ENCODE assay signal across 34 mouse cellular contexts in the genomic region with DNA sequence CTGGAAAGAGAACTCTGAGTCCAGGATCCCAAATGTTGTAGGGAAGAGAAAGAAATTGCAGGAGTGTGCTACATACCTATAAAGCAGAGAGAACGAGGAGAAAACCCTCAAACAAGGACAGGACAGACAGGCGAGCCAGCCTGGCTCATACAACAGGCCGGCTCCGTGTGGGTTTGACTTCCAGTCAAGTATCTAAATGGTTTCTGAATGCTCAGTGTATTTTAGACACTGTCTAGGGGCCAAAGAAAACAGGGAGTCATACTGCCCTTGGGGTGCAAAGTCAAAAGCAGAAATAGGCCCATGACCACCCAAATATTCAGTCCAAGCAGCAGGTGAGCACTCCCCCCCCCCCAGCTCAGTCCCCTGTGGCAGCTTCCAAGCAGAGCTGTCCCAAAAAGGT. TPM values are rescaled to one million over a fixed set of nuclear protein-coding genes. Genes with fewer than 3 reads are reported as not detected.
"Had no signal": no experiment of that assay in that cellular context is flagged by ENCODE, and none has a peak within 500 bp of the region (broad histone marks: within the 10 kb centered on the region; RNA-seq: fewer than 3 reads in every experiment).

No protein-coding gene starts in this region.

- H3K4me3 ChIP-seq: embryonic facial prominence, embryonic 10.5 days; embryonic facial prominence, embryonic 12.5 days; embryonic facial prominence, embryonic 13.5 days; embryonic facial prominence, embryonic 15.5 days; erythroblast, embryonic 14.5 days; forebrain, embryonic 10.5 days; forebrain, embryonic 12.5 days; forebrain, embryonic 13.5 days; forebrain, embryonic 15.5 days; gastrocnemius, adult 2 months; heart, adult 2 months had no signal

- H3K9me3 ChIP-seq: embryonic facial prominence, embryonic 10.5 days; embryonic facial prominence, embryonic 12.5 days; embryonic facial prominence, embryonic 13.5 days; embryonic facial prominence, embryonic 15.5 days; forebrain, embryonic 10.5 days; forebrain, embryonic 12.5 days; forebrain, embryonic 13.5 days; forebrain, embryonic 15.5 days had no signal

- H3K27me3 ChIP-seq: embryonic facial prominence, embryonic 12.5 days; embryonic facial prominence, embryonic 13.5 days; embryonic facial prominence, embryonic 15.5 days; forebrain, embryonic 12.5 days; forebrain, embryonic 13.5 days; forebrain, embryonic 15.5 days had no signal

- H3K27ac ChIP-seq: embryonic facial prominence, embryonic 10.5 days; embryonic facial prominence, embryonic 12.5 days; embryonic facial prominence, embryonic 13.5 days; embryonic facial prominence, embryonic 15.5 days; forebrain, embryonic 10.5 days; forebrain, embryonic 12.5 days; forebrain, embryonic 13.5 days; forebrain, embryonic 15.5 days; gastrocnemius, adult 2 months; heart, adult 2 months had no signal

- H3K9ac ChIP-seq: embryonic facial prominence, embryonic 12.5 days; embryonic facial prominence, embryonic 13.5 days; embryonic facial prominence, embryonic 15.5 days; forebrain, embryonic 12.5 days; forebrain, embryonic 13.5 days; forebrain, embryonic 15.5 days; forebrain, postnatal 0 days had no signal

- DNase-seq: cerebellum, adult 18-20 months; cerebellum, adult 2 months; cerebellum, adult 8-10 months; cerebellum, adult 9-10 months; cerebellum, adult 9-11 months; cerebellum, postnatal 10 days; cerebellum, postnatal 14 days; cerebellum, postnatal 25 days; cerebellum, postnatal 36 days; embryo, embryonic 11 days; forebrain, postnatal 0 days; gastrocnemius, adult 2 months; gastrocnemius, postnatal 10 days; gastrocnemius, postnatal 25 days; gastrocnemius, postnatal 36 days; heart, adult 18-20 months; heart, adult 2 months had no signal

- ATAC-seq: forebrain, embryonic 13.5 days; forebrain, embryonic 14.5 days; forebrain, embryonic 15.5 days; forebrain, embryonic 16.5 days; forebrain, postnatal 0 days had no signal

- H3K4me2 ChIP-seq: embryonic facial prominence, embryonic 12.5 days; embryonic facial prominence, embryonic 13.5 days; embryonic facial prominence, embryonic 15.5 days; forebrain, embryonic 12.5 days; forebrain, embryonic 13.5 days; forebrain, embryonic 15.5 days had no signal

RNA-seq across cellular contexts. Expression of gene Pnldc1, which starts 4.2 kb away (rescaled TPM):
- total RNA-seq: common myeloid progenitor, adult 5-6 weeks; gastrocnemius, postnatal 36 days had no signal

RNA-seq across cellular contexts. Expression of gene Mrgprh, which starts 30.0 kb away (rescaled TPM):
- total RNA-seq: common myeloid progenitor, adult 5-6 weeks; forebrain, postnatal 0 days; granulocyte monocyte progenitor cell, adult 5-6 weeks had no signal
- polyA plus RNA-seq: embryonic facial prominence, embryonic 10.5 days; embryonic facial prominence, embryonic 11.5 days; embryonic facial prominence, embryonic 13.5 days; erythroblast, embryonic 14.5 days; forebrain, embryonic 10.5 days; forebrain, embryonic 11.5 days; forebrain, embryonic 12.5 days; forebrain, embryonic 13.5 days; forebrain, embryonic 14.5 days; forebrain, embryonic 15.5 days; forebrain, embryonic 16.5 days; forebrain, postnatal 0 days had no signal

RNA-seq across cellular contexts. Expression of gene Acat3, which starts 34.6 kb away (rescaled TPM):
- total RNA-seq: gastrocnemius, adult 18-20 months; gastrocnemius, adult 2 months; gastrocnemius, adult 8-10 months; gastrocnemius, postnatal 25 days; gastrocnemius, postnatal 36 days; heart, adult 18-20 months; heart, adult 2 months had no signal
